Mouse (Mus musculus): ENCODE results near the gene Lrrc36.

- no peak for TF ChIP-seq MAFK (IDR thresholded peaks at IDR 0.05; ENCODE audit: insufficient read depth, low read depth, low read length)
- no peak for TF ChIP-seq HCFC1 (IDR thresholded peaks at IDR 0.05; ENCODE audit: borderline replicate concordance, insufficient read depth, low read length)
- TF ChIP-seq ZC3H11A (IDR thresholded peaks at IDR 0.05; ENCODE audit: borderline replicate concordance, low read depth, low read length) = no peak
- TF ChIP-seq ZNF384 (IDR thresholded peaks at IDR 0.05; ENCODE audit: low read depth, low read length) = no peak
- TF ChIP-seq CHD2 (IDR thresholded peaks at IDR 0.05; ENCODE audit: low read depth, low read length) = no peak
Observed at GRCm38 (mm10) chr8:105438865-105439264, 25.5 kb downstream of the Lrrc36 start.

Measured in ES-E14 (cell line).